Mouse (Mus musculus) telencephalon, adult 2 months (tissue): ENCODE measurements around the gene Mmel1.

ENCODE experiments used
- DNase-seq: peaks from one replicate; pipeline ENCODE4 v3.0.0-alpha.2; 2011; ENCODE audit warnings: low read depth, low spot score

The Mmel1 gene

GRCm38 (mm10) chr4:154869440-154869839 lies at the start of gene Mmel1:
Mmel1 (plus strand) TSS chr4:154869585.
- DNase-seq: no peak

- no peak for DNase-seq
These were observed 43.7 kb upstream of the Mmel1 start for GRCm38 (mm10) chr4:154825662-154826061.

GRCm38 (mm10) chr4:154826224-154826623 lies 43.2 kb upstream of the Mmel1 start:
- no peak for DNase-seq

- no peak for DNase-seq
These were observed 42.2 kb upstream of the Mmel1 start for GRCm38 (mm10) chr4:154827181-154827580.

GRCm38 (mm10) chr4:154827861-154828610 lies 41.3 kb upstream of the Mmel1 start:
- no peak for DNase-seq

GRCm38 (mm10) chr4:154831915-154832573 lies 37.3 kb upstream of the Mmel1 start:
- no peak for DNase-seq

GRCm38 (mm10) chr4:154836183-154836915 lies 33.0 kb upstream of the Mmel1 start:
- DNase-seq: no peak

- no peak for DNase-seq
These were observed 32.2 kb upstream of the Mmel1 start, which contains the start of gene Ttc34 for GRCm38 (mm10) chr4:154837170-154837569. Ttc34 (plus strand) TSS chr4:154837459.

- DNase-seq: no peak
These were observed 30.6 kb upstream of the Mmel1 start for GRCm38 (mm10) chr4:154838741-154839140.

- no peak for DNase-seq
These were observed 30.0 kb upstream of the Mmel1 start for GRCm38 (mm10) chr4:154839406-154839805.

GRCm38 (mm10) chr4:154852696-154853095 lies 16.7 kb upstream of the Mmel1 start:
- no peak for DNase-seq

- no peak for DNase-seq
These were observed 15.5 kb upstream of the Mmel1 start for GRCm38 (mm10) chr4:154853881-154854280.

GRCm38 (mm10) chr4:154854676-154855345 lies 14.6 kb upstream of the Mmel1 start:
- DNase-seq: no peak

GRCm38 (mm10) chr4:154855721-154856479 lies 13.5 kb upstream of the Mmel1 start:
- peak; percentile 96 for DNase-seq

GRCm38 (mm10) chr4:154856480-154856837 lies 12.9 kb upstream of the Mmel1 start:
- no peak for DNase-seq

- DNase-seq: no peak
These were observed 12.5 kb upstream of the Mmel1 start for GRCm38 (mm10) chr4:154856882-154857281.

- DNase-seq: no peak
These were observed 11.8 kb upstream of the Mmel1 start for GRCm38 (mm10) chr4:154857366-154858240.

GRCm38 (mm10) chr4:154858601-154859000 lies 10.8 kb upstream of the Mmel1 start:
- DNase-seq: no peak

GRCm38 (mm10) chr4:154861967-154862366 lies 7.4 kb upstream of the Mmel1 start:
- no peak for DNase-seq

GRCm38 (mm10) chr4:154863436-154863935 lies 5.9 kb upstream of the Mmel1 start:
- no peak for DNase-seq
